Mouse (Mus musculus): ENCODE measurements around the gene Def6. TPM values are rescaled to one million over a fixed set of nuclear protein-coding genes. Genes with fewer than 3 reads are reported as not detected.
A peak's percentile ranks its signal among the peaks of the same experiment; 100 is the strongest.
"Not testable (repeated sequence)": the region's sequence is repeated elsewhere in the genome, so short reads cannot be mapped to it uniquely, and the experiment has no call there.

The Def6 gene
- total RNA-seq, 4 experiments from 2014 or later = 2.5 to 4.0 (median 3.6) TPM

DNA sequence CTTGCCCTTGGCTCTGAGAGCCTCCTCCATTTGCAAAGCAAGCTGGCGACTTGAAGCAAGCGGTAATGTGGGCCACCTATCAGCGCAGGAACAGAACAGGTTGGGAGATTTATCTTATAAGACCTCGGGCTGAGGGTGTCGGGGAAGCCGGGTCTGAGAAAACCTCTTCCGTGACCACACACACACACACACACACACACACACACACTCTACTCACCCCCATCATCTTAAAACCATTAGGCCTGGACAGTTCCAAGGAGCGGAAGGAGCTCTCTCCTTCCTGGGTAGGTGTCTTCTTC is 685 bp downstream of the Def6 start:
- DNase-seq (ENCODE audit: low spot score) = no peak

DNA sequence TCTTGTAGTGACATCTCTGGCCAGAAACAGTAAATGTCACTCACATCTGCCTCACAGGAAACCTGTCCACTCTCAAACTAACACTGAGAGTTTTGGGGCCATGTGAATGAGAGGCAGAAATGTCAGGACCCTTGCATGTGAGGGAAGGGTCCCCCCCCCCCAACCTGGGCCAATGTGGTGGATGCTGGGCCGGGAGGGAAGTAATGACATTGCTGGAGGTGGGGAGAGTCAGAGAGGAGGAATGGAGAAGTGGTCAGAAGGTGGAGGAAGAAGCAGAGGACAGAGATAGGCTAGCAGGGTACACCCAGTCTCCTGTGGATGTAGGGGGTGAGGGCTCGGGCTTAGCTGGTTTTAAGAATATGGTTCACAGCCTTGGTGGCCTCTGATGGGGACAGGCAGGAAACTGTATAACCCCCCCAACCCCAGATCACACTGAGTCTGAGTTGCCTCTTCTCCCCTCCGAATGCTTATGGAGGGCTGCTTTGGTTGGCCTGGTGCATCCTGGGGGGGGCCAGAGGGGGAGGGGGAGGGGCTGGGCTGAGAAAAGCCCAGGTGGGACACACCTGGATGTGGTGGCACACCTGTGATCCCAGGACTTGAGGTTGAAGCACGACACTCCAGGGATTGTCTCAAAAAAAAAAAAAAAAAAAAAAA is 2.0 kb downstream of the Def6 start:
- DNase-seq (ENCODE audit: low spot score) = no peak

DNA sequence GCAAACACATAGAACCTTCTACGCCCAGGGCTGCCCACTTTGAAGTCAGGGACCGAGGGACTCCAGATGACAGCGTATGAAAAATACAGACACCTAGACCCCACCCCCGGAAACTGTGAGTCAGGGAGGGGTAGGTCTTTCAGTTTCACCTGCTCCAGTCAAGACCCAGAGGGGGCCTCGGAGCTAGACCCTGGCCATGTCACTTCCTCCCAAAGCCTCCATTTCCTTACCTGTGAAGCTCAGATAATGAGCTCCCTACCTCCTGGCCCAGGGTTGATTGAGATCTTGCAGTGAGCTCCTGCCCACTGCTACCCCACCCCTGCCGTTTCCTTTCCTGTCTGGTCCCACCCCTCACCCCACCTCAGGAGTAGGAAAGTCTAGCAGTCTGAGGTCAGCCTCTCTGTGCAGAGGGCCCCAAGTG is 4.4 kb downstream of the Def6 start:
- DNase-seq (ENCODE audit: low spot score) = no peak

DNA sequence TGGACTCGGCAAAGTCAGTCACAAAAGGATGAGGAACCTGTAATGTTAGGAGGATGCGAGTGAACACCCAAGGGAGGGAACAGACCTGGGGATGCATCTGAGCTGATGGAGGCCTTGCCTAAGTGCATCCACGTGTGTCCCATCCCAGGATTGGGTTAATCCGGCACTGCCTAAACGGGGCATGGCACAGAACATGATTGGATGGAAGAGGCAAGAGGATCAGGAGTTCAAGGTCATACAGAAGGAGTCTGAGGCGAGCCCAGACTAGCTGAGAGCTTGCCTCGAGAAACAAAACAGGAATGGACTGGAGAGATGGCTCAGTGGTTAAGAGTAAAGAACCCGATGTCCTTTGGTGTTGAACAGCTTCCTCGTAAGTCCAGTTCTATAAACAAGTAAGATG is 4.8 kb downstream of the Def6 start:
- no peak for DNase-seq (ENCODE audit: low spot score)

- no peak for DNase-seq (ENCODE audit: low spot score)
Measured at GRCm38 (mm10) chr17:28213236-28213635, 5.7 kb downstream of the Def6 start.

DNA sequence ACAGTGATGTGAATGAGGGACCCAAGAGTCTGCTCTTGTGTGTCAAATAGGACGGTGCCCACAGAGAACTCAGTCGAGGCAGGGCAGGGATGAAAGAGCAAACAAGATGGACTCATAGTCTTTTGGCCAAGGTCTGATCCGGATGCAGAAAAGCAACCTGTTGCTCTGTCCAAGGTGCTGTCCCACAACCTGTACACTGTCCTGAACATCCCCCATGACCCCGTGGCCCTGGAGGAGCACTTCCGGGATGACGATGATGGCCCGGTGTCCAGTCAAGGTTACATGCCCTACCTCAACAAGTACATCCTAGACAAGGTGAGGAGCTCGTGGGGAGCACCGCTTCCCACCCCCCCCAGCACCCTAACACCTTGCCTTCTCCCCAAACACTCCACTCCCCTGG is 9.2 kb downstream of the Def6 start:
- no peak for DNase-seq (ENCODE audit: low spot score)

DNA sequence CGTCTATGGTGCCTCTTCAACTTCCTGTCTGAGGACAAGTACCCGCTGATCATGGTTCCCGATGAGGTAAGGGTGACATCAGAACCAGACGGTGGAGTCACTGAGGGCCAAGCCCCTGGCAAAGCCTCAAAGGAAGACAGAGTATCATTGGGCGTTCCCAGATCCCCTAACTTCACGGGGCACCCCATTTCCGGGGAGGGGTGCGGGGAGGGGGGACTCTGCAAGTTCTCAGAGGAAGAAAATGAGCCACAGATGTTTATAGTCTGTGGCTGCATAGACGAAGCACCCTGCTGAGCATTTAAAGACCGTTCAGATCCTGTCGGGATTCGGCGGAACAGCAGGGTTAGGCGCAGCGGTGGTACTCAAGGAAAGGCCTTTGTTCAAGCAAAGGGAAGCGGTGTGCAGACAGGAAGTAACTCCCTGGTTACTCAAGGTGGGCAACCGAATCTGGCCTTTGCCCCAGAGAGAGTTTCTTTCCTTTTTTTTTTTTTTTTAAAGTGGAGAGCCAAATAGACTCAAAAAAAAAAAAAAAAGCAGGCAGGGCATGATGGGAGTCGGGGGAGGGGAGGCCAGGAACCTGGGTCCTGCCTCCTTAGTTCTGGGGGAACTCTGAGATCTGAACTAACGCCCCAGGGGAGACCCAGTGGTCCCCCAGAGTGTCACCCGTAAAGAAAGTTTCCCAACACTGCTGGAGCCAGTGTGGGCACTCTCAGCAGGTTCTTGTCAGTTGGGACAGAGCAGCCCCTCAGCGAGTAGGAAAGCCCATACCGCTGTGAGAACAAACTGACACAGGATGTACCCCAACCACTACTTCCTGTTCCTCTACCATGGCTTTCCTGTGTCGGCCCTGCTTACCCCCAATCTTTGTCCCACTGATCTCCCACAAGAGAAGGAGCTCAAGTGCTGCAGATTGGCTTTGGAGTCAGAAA is 10.4 kb downstream of the Def6 start:
- DNase-seq (ENCODE audit: low spot score) = no peak

DNA sequence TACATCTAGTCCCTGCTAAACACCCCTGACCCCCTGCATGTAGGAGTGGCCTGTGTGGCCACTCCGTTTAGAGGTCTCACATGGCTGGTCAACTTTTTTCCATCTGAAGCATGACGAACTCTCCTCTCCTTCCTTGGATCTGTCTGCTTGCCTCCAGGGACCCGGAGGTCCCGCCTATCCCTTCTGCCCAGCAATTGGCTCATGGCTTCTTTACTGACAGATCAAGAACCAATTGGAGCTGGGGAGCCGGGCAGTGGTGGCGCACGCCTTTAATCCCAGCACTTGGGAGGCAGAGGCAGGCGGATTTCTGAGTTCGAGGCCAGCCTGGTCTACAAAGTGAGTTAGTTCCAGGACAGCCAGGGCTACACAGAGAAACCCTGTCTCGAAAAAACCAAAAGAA is 14.9 kb downstream of the Def6 start:
- DNase-seq (ENCODE audit: low spot score) = not testable (repeated sequence)

- DNase-seq (ENCODE audit: low spot score) = peak; percentile 91
Measured at GRCm38 (mm10) chr17:28223561-28224391, 16.2 kb downstream of the Def6 start.

- DNase-seq (ENCODE audit: low spot score) = no peak
Measured at GRCm38 (mm10) chr17:28224615-28225014, 17.0 kb downstream of the Def6 start.

- DNase-seq (ENCODE audit: low spot score) = peak; percentile 89
Measured at GRCm38 (mm10) chr17:28226014-28226413, 18.4 kb downstream of the Def6 start.

DNA sequence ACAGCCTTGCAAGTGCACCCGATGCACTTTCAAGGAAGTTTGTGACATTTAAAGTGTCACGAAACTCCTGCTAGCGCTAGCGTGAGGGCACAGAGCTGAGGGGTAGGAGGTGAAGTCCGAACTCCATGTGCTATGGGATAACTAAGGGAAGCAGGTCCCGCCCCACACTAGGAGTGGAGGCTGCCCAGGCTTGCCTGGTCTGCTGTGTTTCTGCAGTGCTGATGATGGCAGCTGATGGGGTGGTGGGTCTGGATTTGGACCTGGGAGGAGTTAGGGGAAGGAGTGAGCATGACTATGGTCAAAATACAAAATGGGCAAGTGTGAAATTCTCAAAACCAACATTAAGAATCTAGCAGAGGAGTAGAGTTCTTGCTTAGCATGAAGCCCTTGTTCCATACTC is 22.9 kb downstream of the Def6 start:
- DNase-seq (ENCODE audit: low spot score) = no peak

DNA sequence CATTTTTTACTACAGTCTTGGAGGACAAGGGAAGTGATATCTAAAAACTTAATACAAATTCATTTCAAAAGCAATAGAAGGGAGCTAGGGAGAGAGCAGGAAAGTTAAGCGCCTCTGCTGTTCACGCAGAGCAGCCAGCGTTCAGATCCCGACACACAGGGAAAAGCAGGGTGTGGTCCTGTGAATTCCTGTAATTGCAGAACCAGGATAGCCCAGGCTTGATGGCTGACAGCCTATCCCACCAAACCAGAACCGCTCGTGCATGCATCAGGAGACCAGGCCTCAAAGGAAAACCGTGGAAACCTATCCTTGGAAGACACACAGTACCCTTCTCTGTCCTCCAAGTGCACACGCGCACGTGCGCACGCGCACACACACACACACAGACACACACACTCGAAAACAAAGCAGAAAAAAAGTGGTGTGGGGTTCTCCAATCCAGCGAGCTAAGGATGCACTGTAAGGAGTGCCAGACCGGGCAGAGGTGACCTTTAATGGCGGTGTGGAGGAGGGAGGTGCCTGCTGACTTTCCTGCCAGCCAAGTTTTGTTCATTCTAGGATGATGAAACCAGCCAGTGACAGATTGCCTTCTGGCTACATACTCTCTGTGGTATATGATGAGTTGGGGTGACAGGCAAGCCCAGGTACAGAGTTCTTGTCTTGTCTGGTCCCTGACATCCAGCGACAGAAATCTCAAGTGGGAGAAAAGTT is 23.6 kb downstream of the Def6 start:
- DNase-seq (ENCODE audit: low spot score) = no peak

DNA sequence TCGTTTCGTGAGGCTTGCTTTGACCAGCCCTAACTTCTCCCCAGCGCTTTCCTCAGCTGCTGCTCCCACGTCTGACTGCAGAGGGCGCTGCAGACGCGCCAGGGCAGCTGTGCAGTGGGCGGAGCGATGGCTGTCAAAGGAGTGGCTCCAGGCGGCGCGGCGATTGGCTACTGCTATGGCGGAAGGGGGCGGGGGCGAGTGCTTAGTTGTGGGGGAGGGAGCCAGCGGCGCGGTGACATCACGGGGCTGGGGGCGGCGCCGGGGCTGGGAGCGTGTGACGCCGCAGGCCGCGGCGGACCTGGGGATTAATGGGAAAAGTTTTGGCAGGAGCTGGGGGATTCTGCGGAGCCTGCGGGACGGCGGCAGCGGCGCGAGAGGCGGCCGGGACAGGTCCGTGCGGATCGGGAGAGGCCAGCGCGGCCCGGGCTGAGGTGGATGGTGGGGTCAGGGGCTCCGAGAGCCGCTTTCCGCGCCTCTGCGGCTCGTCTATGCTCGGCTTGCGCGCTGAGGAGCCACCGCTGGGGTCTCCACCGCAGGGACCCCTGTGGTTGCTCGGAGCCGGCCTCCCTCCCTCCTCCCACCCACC is 25.0 kb downstream of the Def6 start, which contains the start of gene Ppard:
Gene Ppard, plus strand, starts transcription at position 226 of the 586 bp plus-strand sequence.
- peak; percentile 95 for DNase-seq (ENCODE audit: low spot score)

DNA sequence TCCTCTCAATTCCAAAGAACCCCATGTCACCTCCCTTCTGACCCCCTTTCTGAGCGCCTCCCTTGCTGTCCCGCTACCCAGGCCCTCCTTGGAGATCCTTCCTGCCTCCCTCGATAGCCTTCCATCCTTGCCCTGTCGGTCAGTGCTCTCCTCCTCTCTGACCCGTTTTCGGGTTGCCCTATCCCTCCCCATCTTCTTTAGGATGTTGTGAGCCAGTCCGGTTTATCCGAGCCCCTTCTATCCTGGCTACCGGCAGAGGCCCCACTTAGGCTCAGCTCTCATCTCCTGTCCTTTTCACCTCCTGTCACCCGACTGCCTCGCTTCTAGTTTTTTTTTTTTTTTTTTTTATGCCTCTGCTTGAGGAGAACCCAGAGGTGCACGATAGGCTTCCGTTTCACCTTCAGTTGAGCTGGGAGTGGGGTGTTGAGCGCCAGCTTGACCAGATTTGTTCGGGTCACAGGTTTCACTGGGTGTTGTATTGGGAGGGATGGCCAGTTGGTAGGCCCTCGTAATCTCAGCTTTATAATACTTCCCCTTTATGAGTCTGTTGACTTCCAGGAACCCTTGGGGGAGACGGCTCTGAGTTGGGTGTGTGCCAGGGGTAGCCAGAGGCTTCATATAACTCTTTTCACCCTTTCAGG is 25.6 kb downstream of the Def6 start:
- DNase-seq (ENCODE audit: low spot score) = peak; percentile 48

DNA sequence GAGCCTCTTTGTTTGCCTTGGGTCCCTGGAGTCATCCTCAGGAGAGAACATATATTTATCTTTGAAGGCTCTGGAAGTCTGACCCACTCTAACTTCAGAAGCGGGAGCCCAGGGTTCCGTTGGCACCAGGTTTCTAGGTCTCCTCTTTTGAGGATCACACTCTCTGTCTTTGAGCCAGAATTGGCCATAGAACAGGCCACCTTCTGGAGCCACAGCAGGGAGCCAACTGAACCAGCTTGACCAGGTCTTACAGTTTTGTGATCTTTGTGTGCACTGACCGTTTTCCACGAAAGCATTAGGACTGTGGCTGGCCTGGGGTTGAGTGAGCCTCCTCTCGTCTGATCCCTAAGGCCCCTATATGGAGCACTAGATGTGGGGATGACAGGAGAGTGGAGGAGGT is 27.1 kb downstream of the Def6 start:
- no peak for DNase-seq (ENCODE audit: low spot score)

DNA sequence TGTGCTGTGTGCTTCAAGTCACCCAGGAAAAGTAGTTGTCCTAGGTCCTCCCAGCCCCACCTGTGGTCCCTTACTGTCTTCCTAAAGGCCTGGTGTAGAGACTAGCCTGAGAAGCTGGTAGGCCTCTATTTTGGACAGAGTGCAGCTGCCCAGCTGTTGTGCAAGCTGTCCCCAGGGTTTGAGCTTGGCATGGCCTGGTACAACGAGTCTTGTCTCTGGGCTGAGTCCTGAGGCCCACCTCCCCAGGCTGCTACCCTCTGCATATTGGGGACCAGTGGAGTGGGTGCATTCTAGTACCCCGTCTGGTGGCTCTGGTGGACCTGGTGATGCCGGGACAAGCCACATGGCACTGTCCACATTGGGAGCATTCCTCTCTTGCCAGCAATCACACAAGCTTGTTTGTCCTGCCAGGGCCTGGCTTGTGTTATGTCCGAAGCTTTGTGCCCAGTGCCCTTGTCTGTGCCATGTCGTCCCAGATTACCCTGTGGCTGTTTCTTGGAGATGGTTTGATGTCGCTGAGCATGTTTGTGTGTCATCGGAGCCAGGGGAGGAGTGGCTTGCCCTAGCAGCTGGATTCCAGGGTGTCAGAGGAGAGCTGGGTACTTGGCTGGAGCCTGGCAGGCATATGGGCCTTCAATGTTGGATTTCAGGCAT is 28.5 kb downstream of the Def6 start:
- DNase-seq (ENCODE audit: low spot score) = peak; percentile 54

DNA sequence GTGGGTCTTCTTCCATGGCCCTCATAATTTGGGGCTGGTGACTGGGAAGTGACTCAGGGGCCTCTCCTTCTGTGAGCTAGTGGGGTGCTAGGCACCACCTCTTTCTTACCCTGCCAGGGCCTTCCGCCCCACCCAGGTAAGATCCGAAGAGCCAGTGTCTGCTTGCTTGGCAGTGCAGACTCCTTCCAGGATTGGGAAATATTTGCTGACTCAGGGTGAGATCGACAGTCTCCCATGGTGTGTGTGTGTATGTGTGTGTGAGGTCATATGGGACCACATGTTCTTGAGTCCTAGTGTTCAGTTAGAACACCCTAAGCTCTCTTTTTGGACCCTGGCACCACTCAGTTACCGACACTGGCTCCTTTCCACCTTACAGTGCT is 29.0 kb downstream of the Def6 start:
- no peak for DNase-seq (ENCODE audit: low spot score)

- no peak for DNase-seq (ENCODE audit: low spot score)
Measured at GRCm38 (mm10) chr17:28237362-28237761, 29.8 kb downstream of the Def6 start.

GRCm38 (mm10) chr17:28237874-28238273 is 30.3 kb downstream of the Def6 start:
- DNase-seq (ENCODE audit: low spot score) = no peak

Data from heart, adult 8-10 months (tissue).